Mouse (Mus musculus) hindbrain, embryonic 13.5 days (tissue): ENCODE data around the gene Gm11084. TPM values are rescaled to one million over a fixed set of nuclear protein-coding genes. Genes with fewer than 3 reads are reported as not detected.
"Not testable (repeated sequence)": the region's sequence is repeated elsewhere in the genome, so short reads cannot be mapped to it uniquely, and the experiment has no call there.

ENCODE experiments used
- ATAC-seq: fragments of 200-750 bp; cut with Nextera tagmentation; 2 replicates; pipeline ENCODE4 v1.8.0; 2017; ENCODE audit warnings: moderate TSS enrichment; ENCODE audit not compliant: low FRiP score
- H3K27ac ChIP-seq: fragments of 300-500 bp; sonication (generic); 2 replicates; pipeline ENCODE4 v1.5.1; 2015; ENCODE audit warnings: inconsistent platforms, mild to moderate bottlenecking, moderate library complexity
- H3K27me3 ChIP-seq: fragments of 300-500 bp; sonication (generic); 2 replicates; pipeline ENCODE4 v1.6.1; 2015; ENCODE audit warnings: mild to moderate bottlenecking, inconsistent platforms
- H3K36me3 ChIP-seq: fragments of 300-500 bp; sonication (generic); 2 replicates; pipeline ENCODE4 v1.6.1; 2015; ENCODE audit warnings: mild to moderate bottlenecking, inconsistent platforms
- H3K4me1 ChIP-seq: fragments of 300-500 bp; sonication (generic); replicated peaks from 2 replicates; pipeline ENCODE4 v1.6.1; 2015; ENCODE audit warnings: inconsistent platforms
- H3K4me2 ChIP-seq: fragments of 300-500 bp; sonication (generic); 2 replicates; pipeline ENCODE4 v1.6.1; 2015; ENCODE audit warnings: inconsistent platforms, mild to moderate bottlenecking, moderate library complexity
- H3K4me3 ChIP-seq: fragments of 300-500 bp; sonication (generic); 2 replicates; pipeline ENCODE4 v1.5.1; 2015; ENCODE audit warnings: mild to moderate bottlenecking, inconsistent platforms
- H3K9ac ChIP-seq: fragments of 300-500 bp; sonication (generic); 2 replicates; pipeline ENCODE4 v1.6.1; 2015; ENCODE audit warnings: mild to moderate bottlenecking, inconsistent platforms
- H3K9me3 ChIP-seq: fragments of 300-500 bp; sonication (generic); 2 replicates; pipeline ENCODE4 v1.6.1; 2016; ENCODE audit warnings: inconsistent platforms
- WGBS: fragments of 180-500 bp; shearing (Covaris S2); methylation state at CpG from one replicate; pipeline ENCODE4 v1.1.7; 2015; 5-methylcytosine and 5-hydroxymethylcytosine counted together
- polyA plus RNA-seq: library from polyadenylated mRNA; unstranded; fragments of >200 nt; fragmentation: Nextera tagmentation; extraction: Ambion mirVana; gene quantifications from 2 replicates; pipeline ENCODE4 v1.2.1, GENCODE M21; 2015

Gm11084 gene
- polyA plus RNA-seq, 1 experiment from 2014 or later = not detected

DNA sequence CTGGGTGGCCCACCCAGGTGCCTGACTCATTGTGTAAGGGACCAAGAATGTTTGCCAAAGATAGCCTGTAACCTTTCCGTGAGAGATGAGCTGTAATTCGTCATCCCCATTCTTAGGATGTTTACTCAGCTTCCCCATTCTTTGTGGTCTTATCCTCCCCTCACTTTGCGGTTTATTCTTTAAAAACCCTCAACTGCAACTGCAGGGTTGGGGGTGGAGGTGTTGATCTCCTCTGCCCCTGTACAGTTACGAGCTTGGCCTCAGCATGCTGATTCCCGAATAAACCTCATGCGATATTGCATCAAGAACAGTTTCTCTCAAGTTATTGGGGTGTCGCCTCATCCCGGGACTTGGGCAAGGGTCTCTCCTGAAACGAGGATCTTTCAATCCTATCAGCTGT, 2.4 kb upstream of the Gm11084 start:
- H3K27me3 ChIP-seq, H3K4me2 ChIP-seq, H3K4me3 ChIP-seq, H3K27ac ChIP-seq, H3K4me1 ChIP-seq, H3K9me3 ChIP-seq, H3K36me3 ChIP-seq, ATAC-seq, H3K9ac ChIP-seq: not testable (repeated sequence)
- 89% methylated on average over 9 of the region's 9 CpGs for WGBS

GRCm38 (mm10) chr2:72985516-72985915, 1.0 kb downstream of the Gm11084 start:
- H3K4me2 ChIP-seq = no peak overlapping the region
- no peak overlapping the region for H3K27ac ChIP-seq
- H3K4me3 ChIP-seq = no peak overlapping the region
- 0 out of 2 replicates have a peak, but pooled peaks cover 6% of the 10 kb centered on the region for H3K9me3 ChIP-seq
- WGBS = 29% methylated on average over 1 of the region's 1 CpGs
- no peak overlapping the region for H3K9ac ChIP-seq
- no peak for ATAC-seq
- H3K4me1 ChIP-seq = peaks cover 5% of the 10 kb centered on the region
- peaks cover 3% of the 10 kb centered on the region for H3K36me3 ChIP-seq
- no peaks in the 10 kb centered on the region for H3K27me3 ChIP-seq

DNA sequence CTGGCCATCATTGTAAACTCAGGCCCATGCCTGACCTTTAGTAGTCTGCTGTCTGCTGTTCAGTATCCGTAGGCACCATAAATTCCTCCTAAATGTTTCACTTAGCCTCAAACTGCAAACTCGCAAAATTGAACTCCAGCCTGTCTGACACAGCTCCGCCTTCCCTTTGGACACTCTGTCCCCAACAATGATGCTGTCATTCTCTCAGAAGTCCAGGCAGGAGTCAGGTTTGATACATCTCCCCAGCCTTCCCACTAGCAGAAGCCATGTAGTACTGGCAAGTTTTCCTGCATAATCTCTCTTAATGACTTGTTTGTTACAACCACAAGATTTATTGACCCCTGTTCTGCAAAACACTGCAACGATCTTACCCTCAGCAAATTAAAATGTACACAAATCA, 1.7 kb downstream of the Gm11084 start:
- no peak overlapping the region for H3K27ac ChIP-seq
- no peak for ATAC-seq
- peaks cover 3% of the 10 kb centered on the region for H3K36me3 ChIP-seq
- no peak overlapping the region for H3K4me3 ChIP-seq
- H3K4me1 ChIP-seq = peaks cover 5% of the 10 kb centered on the region
- 65% methylated on average over 4 of the region's 4 CpGs for WGBS
- 0 out of 2 replicates have a peak, but pooled peaks cover 6% of the 10 kb centered on the region for H3K9me3 ChIP-seq
- no peak overlapping the region for H3K9ac ChIP-seq
- no peaks in the 10 kb centered on the region for H3K27me3 ChIP-seq
- no peak overlapping the region for H3K4me2 ChIP-seq

DNA sequence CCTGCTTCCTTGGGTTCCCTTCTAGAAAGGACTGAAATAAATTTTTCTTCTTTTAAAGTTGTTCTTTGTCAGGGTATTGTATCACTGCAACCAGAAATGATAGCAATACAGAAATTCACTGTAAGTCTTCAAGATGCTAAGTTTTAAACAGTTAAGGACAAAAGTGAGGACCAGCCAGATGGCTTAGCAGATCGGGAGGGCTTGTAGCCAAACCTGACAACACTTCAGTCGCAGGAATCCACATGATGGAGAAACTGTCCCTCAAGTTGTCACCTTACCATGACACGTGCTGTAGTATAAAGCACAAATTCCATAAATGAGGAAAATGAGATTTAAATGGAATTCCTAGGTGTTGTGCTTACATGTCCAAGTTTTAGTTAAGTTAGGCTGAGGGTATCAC, 3.3 kb downstream of the Gm11084 start:
- Histone ChIP-seq H3K9ac (no peak overlapping the region), H3K27ac (no peak overlapping the region), H3K4me3 (no peak overlapping the region), H3K36me3 (peaks cover 3% of the 10 kb centered on the region; the same call in 1 of the 2 replicates), H3K9me3 (no peaks in the 10 kb centered on the region), H3K4me2 (no peak overlapping the region), H3K4me1 (peaks cover 5% of the 10 kb centered on the region), H3K27me3 (no peaks in the 10 kb centered on the region)
- WGBS = 94% methylated on average over 3 of the region's 3 CpGs
- ATAC-seq = no peak

- Histone ChIP-seq H3K9me3 (no peaks in the 10 kb centered on the region), H3K27me3 (no peaks in the 10 kb centered on the region), H3K4me3 (no peak overlapping the region), H3K9ac (no peak overlapping the region), H3K27ac (no peak overlapping the region), H3K4me2 (no peak overlapping the region), H3K36me3 (no peaks in the 10 kb centered on the region), H3K4me1 (peaks cover 11% of the 10 kb centered on the region)
- no peak for ATAC-seq
- WGBS = 92% methylated on average over 7 of the region's 7 CpGs
Measured at GRCm38 (mm10) chr2:72982110-72982785, 4.3 kb downstream of the Gm11084 start.

- H3K9me3 ChIP-seq = no peaks in the 10 kb centered on the region
- peak overlapping the region; percentile 98 for H3K4me3 ChIP-seq
- H3K4me1 ChIP-seq = peaks cover 15% of the 10 kb centered on the region
- ATAC-seq = no peak
- peak overlapping the region; percentile 100 for H3K9ac ChIP-seq
- peak overlapping the region; percentile 100; the same call in 1 of the 2 replicates for H3K27ac ChIP-seq
- H3K27me3 ChIP-seq = no peaks in the 10 kb centered on the region
- H3K36me3 ChIP-seq = no peaks in the 10 kb centered on the region
- 71% methylated on average over 9 of the region's 9 CpGs for WGBS
- H3K4me2 ChIP-seq = peak overlapping the region; percentile 61
Measured at GRCm38 (mm10) chr2:72981441-72982109, 4.9 kb downstream of the Gm11084 start.

DNA sequence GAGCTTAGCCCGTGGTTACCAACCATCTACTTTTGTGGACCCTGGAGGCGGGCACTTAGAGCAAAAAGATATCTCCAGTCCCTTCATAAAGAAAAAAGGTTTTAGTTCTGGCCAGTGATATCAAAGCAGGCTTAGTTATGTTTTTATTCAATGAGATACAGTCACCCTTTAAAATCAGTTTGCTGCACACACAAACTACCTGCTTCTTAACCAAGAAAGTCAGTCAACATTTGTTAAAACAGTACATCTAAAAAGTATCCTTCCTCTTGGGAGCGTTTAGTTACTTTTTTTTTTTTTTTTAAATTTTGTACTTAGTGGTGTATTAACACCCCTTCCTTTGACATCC, 5.5 kb downstream of the Gm11084 start:
- Histone ChIP-seq H3K27ac (peak overlapping the region; percentile 100), H3K4me1 (peaks cover 19% of the 10 kb centered on the region), H3K36me3 (no peaks in the 10 kb centered on the region), H3K4me2 (peak overlapping the region; percentile 61), H3K4me3 (peak overlapping the region; percentile 98), H3K9me3 (no peaks in the 10 kb centered on the region), H3K9ac (peak overlapping the region; percentile 100), H3K27me3 (no peaks in the 10 kb centered on the region)
- no peak for ATAC-seq
- WGBS = 19% methylated on average over 3 of the region's 3 CpGs

DNA sequence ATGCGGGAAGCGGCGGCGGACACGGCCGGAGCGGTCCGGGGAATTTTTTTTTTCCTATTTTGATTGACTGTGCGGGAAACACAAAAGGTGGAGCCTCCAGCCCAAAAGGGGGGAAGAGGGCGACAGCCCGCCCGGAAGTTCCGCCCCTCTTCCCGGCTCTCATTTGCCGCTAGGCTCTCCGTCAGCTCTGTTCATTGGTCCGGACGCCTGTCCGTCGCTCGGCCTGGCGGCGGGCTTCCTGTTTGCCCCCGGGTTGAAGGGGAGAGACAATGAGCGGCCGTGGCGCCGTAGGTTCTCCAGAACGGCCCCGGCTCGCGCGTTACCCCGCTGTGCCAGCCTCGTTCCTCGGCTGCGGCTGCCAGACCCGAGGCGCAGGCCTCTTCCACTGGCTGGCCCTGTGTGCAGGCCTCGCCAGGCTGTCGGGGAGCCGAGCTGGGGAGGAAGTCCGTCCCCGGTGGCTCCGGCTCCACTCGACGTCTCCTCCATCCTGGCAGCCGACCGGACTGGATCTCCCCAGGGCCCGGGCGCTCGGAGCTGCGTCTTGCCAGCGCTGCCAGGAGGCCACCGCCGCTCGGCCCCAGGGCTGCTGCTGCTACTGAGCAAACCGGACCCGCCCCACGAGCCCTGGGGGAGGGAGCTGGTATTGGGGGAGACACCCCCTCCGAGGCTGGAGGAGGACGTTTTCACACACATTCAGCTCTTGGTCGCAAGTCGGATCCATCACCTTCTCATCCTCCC, 6.0 kb downstream of the Gm11084 start, which contains the start of gene Sp3:
Gene Sp3 (minus strand): TSS at position 110 of the 738 bp plus-strand sequence.
- peak within 1 kb of the TSS; percentile 100 for H3K27ac ChIP-seq
- no peaks in the 10 kb centered on the region for H3K27me3 ChIP-seq
- H3K4me3 ChIP-seq = peak within 1 kb of the TSS; percentile 98
- peak within 1 kb of the TSS; percentile 100 for H3K9ac ChIP-seq
- WGBS = under 1% methylated on average over 63 of the region's 64 CpGs
- peak; percentile 93 for ATAC-seq
- H3K4me1 ChIP-seq = peaks cover 25% of the 10 kb centered on the region
- H3K9me3 ChIP-seq = no peaks in the 10 kb centered on the region
- peak within 1 kb of the TSS; percentile 61 for H3K4me2 ChIP-seq
- peaks cover 3% of the 10 kb centered on the region; the same call in 1 of the 2 replicates for H3K36me3 ChIP-seq

DNA sequence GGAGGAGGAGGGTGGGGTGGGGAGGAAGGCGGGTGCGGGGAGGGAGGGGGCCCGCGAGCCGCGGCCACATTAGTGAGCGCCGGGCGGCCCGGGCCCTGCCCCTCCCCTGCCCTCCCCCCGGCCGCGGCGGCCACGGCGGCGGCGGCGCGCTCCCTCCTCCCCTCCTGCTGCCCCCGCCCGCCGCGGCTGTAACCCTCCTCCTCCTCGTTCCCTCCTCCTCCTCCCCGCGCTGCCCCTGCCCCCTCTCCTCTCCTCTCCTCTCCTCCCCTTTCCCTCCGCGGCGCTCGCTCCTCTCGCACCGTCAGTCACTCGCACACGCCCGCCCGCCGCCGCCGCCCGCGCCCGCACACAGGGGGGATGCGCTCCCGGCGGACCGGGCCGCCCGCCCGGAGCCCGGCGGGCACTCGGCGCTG, 6.9 kb downstream of the Gm11084 start:
- H3K9ac ChIP-seq = peak overlapping the region; percentile 100
- H3K4me1 ChIP-seq = peaks cover 26% of the 10 kb centered on the region
- H3K4me2 ChIP-seq = peak overlapping the region; percentile 60
- peak overlapping the region; percentile 98 for H3K4me3 ChIP-seq
- H3K27me3 ChIP-seq = no peaks in the 10 kb centered on the region
- WGBS = 0% methylated on average over 19 of the region's 54 CpGs
- ATAC-seq = peak; percentile 61
- H3K36me3 ChIP-seq = peaks cover 3% of the 10 kb centered on the region; the same call in 1 of the 2 replicates
- no peaks in the 10 kb centered on the region for H3K9me3 ChIP-seq
- peak overlapping the region; percentile 100 for H3K27ac ChIP-seq

GRCm38 (mm10) chr2:72978901-72979658, 7.4 kb downstream of the Gm11084 start:
- Histone ChIP-seq H3K27ac (peak overlapping the region; percentile 100), H3K4me3 (peak overlapping the region; percentile 98), H3K4me1 (peaks cover 26% of the 10 kb centered on the region), H3K9ac (peak overlapping the region; percentile 100), H3K27me3 (no peaks in the 10 kb centered on the region), H3K36me3 (peaks cover 3% of the 10 kb centered on the region; the same call in 1 of the 2 replicates), H3K4me2 (peak overlapping the region; percentile 60), H3K9me3 (no peaks in the 10 kb centered on the region)
- peak; percentile 82 for ATAC-seq
- WGBS = under 1% methylated on average over 55 of the region's 107 CpGs

GRCm38 (mm10) chr2:72978473-72978872, 8.0 kb downstream of the Gm11084 start:
- H3K27ac ChIP-seq = peak overlapping the region; percentile 100
- no peaks in the 10 kb centered on the region for H3K27me3 ChIP-seq
- peak; percentile 15; the same call in 1 of the 2 replicates for ATAC-seq
- peak overlapping the region; percentile 98 for H3K4me3 ChIP-seq
- no peaks in the 10 kb centered on the region for H3K9me3 ChIP-seq
- WGBS = under 1% methylated on average over 38 of the region's 38 CpGs
- peak overlapping the region; percentile 100 for H3K9ac ChIP-seq
- peaks cover 3% of the 10 kb centered on the region; the same call in 1 of the 2 replicates for H3K36me3 ChIP-seq
- peaks cover 26% of the 10 kb centered on the region for H3K4me1 ChIP-seq
- H3K4me2 ChIP-seq = peak overlapping the region; percentile 60
